Mouse (Mus musculus) mouse embryonic stem cell (cell line): ENCODE data around the gene Znhit6.

Source experiments
- in situ Hi-C, 2 experiments: fragments of 300-500 bp; cut with MboI; formaldehyde crosslinking; loops; 1 replicate in 1 of 2; 3 replicates in 1 of 2; pipeline ENCODE4 v1.14.3; 2019 to 2020; ENCODE audit warnings: low sequenced_read_pairs in 2 of 2, low pct_unique_long_range_greater_than_20kb in 1 of 2, mixed read lengths in 1 of 2; ENCODE audit not compliant: unreplicated experiment in 1 of 2

Gene Znhit6

GRCm38 (mm10) chr3:145651978-145652321 is 75.9 kb downstream of the Znhit6 start:
- in situ Hi-C loops = no loop called here

GRCm38 (mm10) chr3:145652322-145653131 is 76.5 kb downstream of the Znhit6 start:
- in situ Hi-C loops = no loop called here

GRCm38 (mm10) chr3:145653191-145653940 is 77.4 kb downstream of the Znhit6 start:
- in situ Hi-C loops = no loop called here

- in situ Hi-C loops = no loop called here
These were observed 78.0 kb downstream of the Znhit6 start for GRCm38 (mm10) chr3:145654028-145654427.
